Mouse (Mus musculus) heart, adult 2 months (tissue): ENCODE measurements at regions not wholly inside any gene's neighbourhood (a gene's known extent, or its start where the extent isn't known, plus 50 kb on each side); places are given as distances from the start of the nearest gene placed in this dataset.

Experiments
- DNase-seq, 2 experiments: peaks; one replicate each; pipeline ENCODE4 v3.0.0; 2021
- H3K27ac ChIP-seq: fragments of 200-600 bp; 2 replicates; pipeline ENCODE4 v1.8.1; 2022
- H3K27me3 ChIP-seq: fragments of 200-500 bp; 2 replicates; pipeline ENCODE4 v1.6.1; 2012; ENCODE audit warnings: mild to moderate bottlenecking, low read length, inconsistent platforms, mixed read lengths; ENCODE audit not compliant: control insufficient read depth, insufficient read depth
- H3K36me3 ChIP-seq: fragments of 200-500 bp; 2 replicates; pipeline ENCODE4 v1.6.1; 2012; ENCODE audit warnings: low read length, inconsistent platforms; ENCODE audit not compliant: control insufficient read depth, insufficient read depth
- H3K4me1 ChIP-seq: fragments of 200-500 bp; 2 replicates; pipeline ENCODE4 v1.6.1; 2011; ENCODE audit warnings: low read length; ENCODE audit not compliant: control insufficient read depth, insufficient read depth
- H3K4me3 ChIP-seq: fragments of 200-600 bp; 2 replicates; pipeline ENCODE4 v1.8.1; 2022
- H3K79me2 ChIP-seq: fragments of 200-500 bp; replicated peaks from 2 replicates; pipeline ENCODE4 v1.6.1; 2012; ENCODE audit warnings: mild to moderate bottlenecking, inconsistent platforms, low read length, moderate library complexity, mixed read lengths; ENCODE audit not compliant: control insufficient read depth, insufficient read depth
- H3K9ac ChIP-seq: fragments of 200-500 bp; 2 replicates; pipeline ENCODE4 v1.6.1; 2012; ENCODE audit warnings: low read depth, mild to moderate bottlenecking, control low read depth, inconsistent platforms, low read length, mixed read lengths
- CTCF ChIP-seq: fragments of 200-600 bp; IDR thresholded peaks from 2 replicates; pipeline ENCODE4 v1.8.1; 2022; ENCODE audit warnings: antibody characterized with exemption, mild to moderate bottlenecking, moderate library complexity
- EP300 ChIP-seq: fragments of 200-500 bp; IDR thresholded peaks from 2 replicates; pipeline ENCODE4 v1.6.1; 2011; ENCODE audit warnings: low read depth, low read length, control low read depth; ENCODE audit not compliant: insufficient read depth
- POLR2A ChIP-seq: fragments of 200-500 bp; IDR thresholded peaks from 2 replicates; pipeline ENCODE4 v1.6.1; 2011; ENCODE audit warnings: mild to moderate bottlenecking, low read depth, low read length, control low read depth; ENCODE audit not compliant: insufficient read depth
- WGBS: fragments of 180-500 bp; shearing (Covaris S2); methylation state at CpG from one replicate; pipeline ENCODE4 v1.1.7; 2018; 5-methylcytosine and 5-hydroxymethylcytosine counted together
- intact Hi-C: fragments of 180-260 bp; cut with DNase I; formaldehyde crosslinking; loops from one replicate; pipeline ENCODE4 v1.15.1; 2025

DNA sequence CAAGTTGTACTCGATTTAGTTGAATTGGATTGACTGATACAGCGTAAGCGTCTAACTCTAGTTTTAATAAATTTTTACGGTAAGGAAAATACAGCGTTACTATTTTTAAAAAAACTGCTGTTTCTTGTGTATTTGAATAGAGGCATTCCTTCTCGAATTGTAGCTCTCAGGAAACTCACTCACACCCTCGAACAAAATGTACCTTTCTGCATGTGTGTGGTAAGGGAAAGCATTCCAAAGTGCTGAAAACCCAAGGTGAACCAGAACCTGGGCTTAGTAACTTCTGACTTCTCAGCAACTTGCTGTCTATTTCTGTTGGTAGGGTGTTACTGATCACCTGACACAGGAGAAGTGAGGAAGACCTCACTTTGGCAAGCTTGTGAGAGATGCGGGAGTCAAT lies 247.0 kb downstream of the Nr2f2 start:
- H3K9ac ChIP-seq = no peak overlapping the region
- intact Hi-C loops = loop anchor here (10.0 kb wide), 1 partner anchor 215 kb away; no protein-coding TSS in a partner anchor
- DNase-seq = no peak
- no peaks in the 10 kb centered on the region for H3K27me3 ChIP-seq
- H3K36me3 ChIP-seq = no peaks in the 10 kb centered on the region
- 81% methylated on average over 8 of the region's 8 CpGs for WGBS
- H3K4me3 ChIP-seq = no peak overlapping the region
- TF ChIP-seq CTCF (no peak), POLR2A (no peak)
- H3K27ac ChIP-seq = no peak overlapping the region
- no peaks in the 10 kb centered on the region for H3K79me2 ChIP-seq
- H3K4me1 ChIP-seq = no peaks in the 10 kb centered on the region

DNA sequence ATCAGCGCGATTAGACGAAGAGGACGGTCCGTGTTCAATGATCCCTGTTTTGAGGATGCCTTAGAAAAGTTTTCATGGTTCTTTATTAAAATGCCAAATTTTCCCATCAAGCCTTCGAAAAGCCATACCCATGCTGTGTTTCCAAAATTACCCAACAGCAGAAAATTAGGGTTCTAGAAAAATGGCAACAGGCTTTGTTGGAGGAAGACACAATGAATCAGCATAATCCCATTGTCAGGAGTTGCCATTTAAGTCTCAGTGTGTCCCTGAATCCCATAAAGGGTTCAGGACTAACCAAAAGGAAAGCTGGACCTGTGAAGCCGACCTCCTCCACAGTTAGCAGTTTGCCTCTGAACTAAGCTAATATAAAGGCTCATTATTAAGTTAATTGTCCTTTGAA lies 247.6 kb downstream of the Nr2f2 start:
- H3K4me1 ChIP-seq = no peaks in the 10 kb centered on the region
- no peak for DNase-seq
- no peak overlapping the region for H3K4me3 ChIP-seq
- 53% methylated on average over 7 of the region's 7 CpGs for WGBS
- intact Hi-C loops = loop anchor here (10.0 kb wide), 1 partner anchor 216 kb away; no protein-coding TSS in a partner anchor
- TF ChIP-seq EP300 (no peak), CTCF (no peak), POLR2A (no peak)
- no peak overlapping the region for H3K9ac ChIP-seq
- H3K79me2 ChIP-seq = no peaks in the 10 kb centered on the region
- H3K36me3 ChIP-seq = no peaks in the 10 kb centered on the region
- H3K27me3 ChIP-seq = no peaks in the 10 kb centered on the region
- H3K27ac ChIP-seq = no peak overlapping the region

DNA sequence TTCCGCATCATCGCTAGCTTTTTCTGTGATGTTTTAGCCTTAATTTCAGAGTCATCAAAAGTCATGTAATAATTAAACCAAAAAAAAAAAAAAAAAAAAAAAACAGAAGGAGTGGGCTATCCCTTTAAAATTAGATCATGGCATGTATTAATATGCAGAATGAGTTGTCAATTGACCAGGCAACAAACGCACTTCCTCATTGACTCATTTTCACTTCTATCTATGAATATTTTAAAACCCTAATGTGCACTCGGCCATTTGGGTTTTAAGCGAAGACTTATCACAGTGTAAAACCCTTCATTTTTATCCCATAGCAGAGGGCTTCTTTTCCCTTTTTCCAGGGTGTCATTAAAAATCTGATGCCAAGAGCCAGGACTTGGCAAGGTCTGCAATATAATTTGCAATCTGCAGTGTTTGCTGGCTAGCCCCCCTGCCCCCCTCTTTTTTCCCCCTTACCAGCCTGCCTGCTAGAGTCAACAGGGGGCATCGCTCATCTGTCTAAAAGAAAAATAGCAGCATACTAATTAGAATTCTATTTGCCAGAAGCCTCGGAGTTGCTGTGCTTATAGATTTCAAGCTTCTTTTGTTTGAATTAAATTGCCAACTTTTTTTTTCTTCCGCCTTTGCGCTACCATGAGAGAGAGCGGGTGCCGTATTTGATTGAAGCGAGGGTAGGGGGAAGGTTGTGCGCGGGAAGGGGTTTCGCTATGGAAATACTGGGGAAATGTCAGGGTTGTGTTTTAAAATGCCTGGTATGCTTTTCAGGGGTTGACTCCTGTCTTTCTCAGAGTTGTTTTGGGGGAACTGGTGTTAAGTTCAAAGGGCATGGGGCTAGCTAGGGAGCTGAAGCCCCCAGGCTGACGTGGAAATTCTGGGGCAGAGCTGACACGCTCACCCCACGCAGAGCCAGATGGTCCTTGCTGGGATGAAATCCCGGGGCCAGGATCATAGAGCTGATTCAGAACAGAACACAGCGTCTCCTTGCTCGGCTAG lies 248.3 kb downstream of the Nr2f2 start:
- H3K36me3 ChIP-seq = no peaks in the 10 kb centered on the region
- intact Hi-C loops = loop anchor here (10.0 kb wide), 1 partner anchor 217 kb away; no protein-coding TSS in a partner anchor
- H3K4me3 ChIP-seq = no peak overlapping the region; the same call in 1 of the 2 replicates
- H3K4me1 ChIP-seq = no peaks in the 10 kb centered on the region
- DNase-seq = no peak
- TF ChIP-seq CTCF (peak; percentile 42), POLR2A (no peak), EP300 (no peak)
- no peaks in the 10 kb centered on the region for H3K27me3 ChIP-seq
- no peak overlapping the region for H3K27ac ChIP-seq
- H3K79me2 ChIP-seq = no peaks in the 10 kb centered on the region
- no peak overlapping the region for H3K9ac ChIP-seq
- 19% methylated on average over 21 of the region's 21 CpGs for WGBS

DNA sequence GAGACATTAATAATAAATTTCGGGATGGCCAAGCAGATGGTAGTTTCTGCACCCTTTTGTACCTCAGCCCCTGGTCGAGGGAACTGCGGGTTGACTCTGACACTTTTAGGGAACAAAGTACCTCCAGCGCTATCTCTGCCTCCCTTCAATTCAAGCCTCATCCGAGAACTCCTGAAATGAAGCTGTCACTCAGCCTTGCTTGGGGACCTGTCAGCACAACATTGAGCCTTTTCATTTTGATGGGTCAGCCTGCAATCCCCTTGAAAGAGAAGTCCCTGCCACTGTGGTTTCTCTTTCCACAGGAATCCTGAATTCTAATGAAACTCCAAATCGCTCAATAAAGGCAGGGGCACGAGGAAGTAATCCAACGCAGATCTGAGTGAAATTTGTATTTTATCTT lies 257.5 kb downstream of the Nr2f2 start:
- Histone ChIP-seq H3K27ac (no peak overlapping the region), H3K36me3 (no peaks in the 10 kb centered on the region), H3K27me3 (no peaks in the 10 kb centered on the region), H3K4me3 (no peak overlapping the region), H3K79me2 (no peaks in the 10 kb centered on the region), H3K4me1 (no peaks in the 10 kb centered on the region), H3K9ac (no peak overlapping the region)
- TF ChIP-seq EP300 = no peak
- TF ChIP-seq POLR2A = no peak
- no peak for TF ChIP-seq CTCF
- WGBS = 44% methylated on average over 8 of the region's 8 CpGs
- intact Hi-C loops = no loop called here
- no peak for DNase-seq

DNA sequence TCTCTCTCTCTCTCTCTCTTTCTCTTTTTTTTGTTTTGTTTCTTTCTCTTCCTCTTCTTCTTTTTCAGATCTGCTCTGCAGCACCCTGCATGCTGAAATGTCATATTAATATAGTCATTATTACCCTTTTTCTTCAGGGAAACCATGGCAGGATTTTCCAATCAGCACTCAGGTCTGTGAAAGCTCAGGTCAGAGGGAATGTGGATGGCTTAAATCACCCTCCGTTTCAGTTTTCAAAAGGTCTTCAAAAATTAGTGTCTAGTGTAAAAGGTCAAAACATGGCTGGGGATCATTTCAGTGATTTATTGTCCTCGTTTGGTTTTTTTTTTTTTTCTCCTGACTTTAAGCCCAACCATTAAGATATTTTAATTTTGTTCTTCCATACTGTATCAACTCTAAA lies 261.5 kb downstream of the Nr2f2 start:
- Histone ChIP-seq H3K4me1 (no peaks in the 10 kb centered on the region), H3K9ac (no peak overlapping the region), H3K36me3 (no peaks in the 10 kb centered on the region), H3K27me3 (no peaks in the 10 kb centered on the region), H3K4me3 (no peak overlapping the region), H3K79me2 (no peaks in the 10 kb centered on the region), H3K27ac (no peak overlapping the region)
- 28% methylated on average over 2 of the region's 2 CpGs for WGBS
- no peak for DNase-seq
- intact Hi-C loops = no loop called here
- TF ChIP-seq POLR2A = no peak
- TF ChIP-seq EP300 = no peak
- TF ChIP-seq CTCF = no peak

DNA sequence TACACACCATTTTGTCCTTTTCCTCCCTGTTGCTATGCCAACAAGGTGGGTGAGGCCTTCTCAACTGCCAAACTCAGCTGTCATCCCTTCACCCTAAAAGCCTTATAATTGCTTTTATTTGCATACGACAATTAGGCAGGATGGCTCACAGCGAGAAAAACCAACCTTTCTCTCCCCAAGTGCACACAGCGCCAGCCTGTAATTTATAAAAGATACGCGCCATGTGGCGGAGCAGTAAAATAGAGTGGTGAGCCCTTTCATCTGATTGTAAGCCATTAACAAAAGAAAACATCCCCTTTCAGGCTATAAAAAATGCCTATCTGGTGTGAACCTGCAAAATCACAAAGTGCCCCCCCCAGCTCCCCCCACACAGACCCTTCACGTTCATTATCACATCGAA lies 262.0 kb downstream of the Nr2f2 start:
- Histone ChIP-seq H3K79me2 (no peaks in the 10 kb centered on the region), H3K9ac (no peak overlapping the region), H3K4me3 (no peak overlapping the region), H3K36me3 (no peaks in the 10 kb centered on the region), H3K27me3 (no peaks in the 10 kb centered on the region), H3K27ac (no peak overlapping the region), H3K4me1 (no peaks in the 10 kb centered on the region)
- DNase-seq = no peak
- TF ChIP-seq EP300 (no peak), POLR2A (no peak), CTCF (no peak)
- 67% methylated on average over 8 of the region's 8 CpGs for WGBS
- intact Hi-C loops = no loop called here
